Mouse (Mus musculus) brain, embryonic 14.5 days (tissue): ENCODE data around the gene Cwh43.

Source experiments
- CTCF ChIP-seq: fragments of 200-500 bp; IDR thresholded peaks from 2 replicates; pipeline ENCODE4 v1.5.1; 2012; ENCODE audit warnings: inconsistent platforms, mild to moderate bottlenecking, moderate library complexity, borderline replicate concordance; ENCODE audit not compliant: insufficient read depth, insufficient read length; ENCODE audit errors: extremely low read depth
- POLR2A ChIP-seq: fragments of 200-500 bp; IDR thresholded peaks from 2 replicates; pipeline ENCODE4 v1.6.1; 2012; ENCODE audit warnings: mild to moderate bottlenecking, inconsistent platforms, borderline replicate concordance; ENCODE audit not compliant: poor library complexity, insufficient read depth, insufficient read length, severe bottlenecking; ENCODE audit errors: extremely low read depth

DNA sequence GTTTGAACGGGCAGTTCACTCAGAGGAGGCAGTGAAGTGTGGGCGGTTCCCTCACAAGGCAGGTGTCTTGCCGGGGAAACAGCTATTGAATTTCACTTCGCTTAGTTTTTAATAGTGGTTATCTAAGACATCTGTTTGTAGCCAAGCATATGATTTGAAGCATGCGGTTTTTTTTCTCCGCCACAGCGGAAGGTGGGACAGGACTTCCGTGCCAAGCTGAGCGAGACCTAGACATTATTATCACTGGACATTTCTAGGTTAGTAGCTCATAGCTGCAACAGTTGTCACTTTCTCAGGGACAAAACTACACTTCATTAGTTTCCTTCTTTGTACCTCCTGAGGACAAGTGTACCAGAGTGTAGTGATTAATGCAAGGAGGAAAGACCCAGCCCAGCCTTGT, 36.3 kb downstream of the Cwh43 start:
- TF ChIP-seq POLR2A, result no peak
- no peak for TF ChIP-seq CTCF
